In genomic region chr10:80118552-80118951, GRCm38 (mm10) we compare ENCODE assay signal across 8 mouse cellular contexts. TPM values are rescaled to one million over a fixed set of nuclear protein-coding genes. Genes with fewer than 3 reads are reported as not detected.
DNase-seq lines count a peak whose midpoint lies in the region; ATAC-seq and TF ChIP-seq lines count a peak whose summit lies in the region.

No protein-coding gene starts in this region.

- peaks cover 12% of the 10 kb centered on the region for H3K79me2 ChIP-seq in heart, adult 2 months (replicated peaks; ENCODE audit: control insufficient read depth, insufficient read depth, low read length)

- peak overlapping the region; percentile 97 for H3K4me2 ChIP-seq in forebrain, embryonic 14.5 days (ENCODE audit: low read length)
- peak overlapping the region; percentile 80 for H3K4me2 ChIP-seq in liver, embryonic 16.5 days (ENCODE audit: low read depth, low read length)

- TF ChIP-seq POLR2A in heart, adult 2 months (IDR thresholded peaks at IDR 0.05; ENCODE audit: insufficient read depth, low read depth, low read length): no peak

- intact Hi-C loops in heart, adult 2 months (cut with DNase I): loop anchor here (1.0 kb wide), 1 partner anchor 15 kb away; no protein-coding TSS in a partner anchor
- intact Hi-C loops in left cerebral cortex, postnatal 36 days (cut with DNase I): no loop called here

- H3K27me3 ChIP-seq in heart, adult 2 months (ENCODE audit: control insufficient read depth, insufficient read depth, low read length): no peaks in the 10 kb centered on the region
- no peaks in the 10 kb centered on the region for H3K27me3 ChIP-seq in E14TG2a.4 (ENCODE audit: insufficient read depth, low read length)
- no peaks in the 10 kb centered on the region for H3K27me3 ChIP-seq in forebrain, embryonic 14.5 days (replicated peaks; ENCODE audit: control insufficient read depth, insufficient read depth, low read length)
- H3K27me3 ChIP-seq in liver, embryonic 16.5 days (ENCODE audit: control insufficient read depth, insufficient read depth, low read depth, low read length): no peaks in the 10 kb centered on the region

- H3K36me3 ChIP-seq in heart, adult 2 months (ENCODE audit: control insufficient read depth, insufficient read depth, low read length): peaks cover 7% of the 10 kb centered on the region; the same call in 1 of the 2 replicates
- H3K36me3 ChIP-seq in E14TG2a.4 (ENCODE audit: insufficient read depth, low read length): peaks cover 70% of the 10 kb centered on the region
- H3K36me3 ChIP-seq in forebrain, embryonic 14.5 days (ENCODE audit: control insufficient read depth, insufficient read depth, low read length): peaks cover 24% of the 10 kb centered on the region; the same call in 1 of the 2 replicates
- H3K36me3 ChIP-seq in liver, embryonic 16.5 days (ENCODE audit: control insufficient read depth, insufficient read depth): peaks cover 35% of the 10 kb centered on the region

- H3K4me1 ChIP-seq in heart, adult 2 months (ENCODE audit: control insufficient read depth, insufficient read depth, low read length): peaks cover 21% of the 10 kb centered on the region
- H3K4me1 ChIP-seq in E14TG2a.4 (replicated peaks; ENCODE audit: low read depth, low read length): peaks cover 76% of the 10 kb centered on the region
- peaks cover 24% of the 10 kb centered on the region for H3K4me1 ChIP-seq in forebrain, embryonic 14.5 days (ENCODE audit: control insufficient read depth, insufficient read depth, low read length)
- H3K4me1 ChIP-seq in liver, embryonic 16.5 days (ENCODE audit: control insufficient read depth, low read depth, low read length): peaks cover 71% of the 10 kb centered on the region

- peak overlapping the region; percentile 16; the same call in 1 of the 2 replicates for H3K9ac ChIP-seq in heart, adult 2 months (ENCODE audit: low read depth, low read length)
- peak overlapping the region; percentile 85 for H3K9ac ChIP-seq in forebrain, embryonic 14.5 days (ENCODE audit: low read length)
- peak overlapping the region; percentile 98 for H3K9ac ChIP-seq in liver, embryonic 16.5 days (ENCODE audit: low read depth, low read length)

- no peak overlapping the region for H3K4me3 ChIP-seq in heart, adult 2 months
- peak overlapping the region; percentile 100 for H3K4me3 ChIP-seq in E14TG2a.4 (replicated peaks; ENCODE audit: low read length)
- H3K4me3 ChIP-seq in forebrain, embryonic 14.5 days (ENCODE audit: low read depth, low read length): peak overlapping the region; percentile 4; the same call in 1 of the 2 replicates
- peak overlapping the region; percentile 98 for H3K4me3 ChIP-seq in liver, embryonic 16.5 days (ENCODE audit: low read depth, low read length)

- no peak for TF ChIP-seq EP300 in heart, adult 2 months (IDR thresholded peaks at IDR 0.05; ENCODE audit: insufficient read depth, low read depth, low read length)

- no peak for ATAC-seq in forebrain, embryonic 14.5 days
- no peak for ATAC-seq in liver, embryonic 16.5 days (ENCODE audit: low read depth)

- no peaks in the 10 kb centered on the region for H3K9me3 ChIP-seq in E14TG2a.4 (ENCODE audit: low read length)
- H3K9me3 ChIP-seq in forebrain, embryonic 14.5 days (replicated peaks; ENCODE audit: control insufficient read depth, low read length): no peaks in the 10 kb centered on the region
- no peaks in the 10 kb centered on the region for H3K9me3 ChIP-seq in liver, embryonic 16.5 days (replicated peaks; ENCODE audit: control insufficient read depth, low read length)

- peak overlapping the region; percentile 27; the same call in 1 of the 2 replicates for H3K27ac ChIP-seq in heart, adult 2 months
- peak overlapping the region; percentile 44; the same call in 1 of the 2 replicates for H3K27ac ChIP-seq in forebrain, embryonic 14.5 days (ENCODE audit: low read depth, low read length)
- no peak overlapping the region for H3K27ac ChIP-seq in liver, embryonic 16.5 days (ENCODE audit: low read length)

- 53% methylated on average over 6 of the region's 6 CpGs for WGBS in heart, adult 2 months
- 38% methylated on average over 6 of the region's 6 CpGs for WGBS in forebrain, embryonic 14.5 days
- WGBS in liver, embryonic 16.5 days (ENCODE audit: insufficient replicate concordance): 79% methylated on average over 6 of the region's 6 CpGs

- TF ChIP-seq CTCF in heart, adult 2 months (IDR thresholded peaks at IDR 0.05): no peak
- TF ChIP-seq CTCF in E14TG2a.4 (conservative IDR thresholded peaks at IDR 0.05; ENCODE audit: low read length): no peak

- no peak for DNase-seq in heart, adult 2 months
- DNase-seq in heart, adult 18-20 months: no peak
- no peak for DNase-seq in forebrain, embryonic 14.5 days (ENCODE audit: low spot score)
- no peak for DNase-seq in left cerebral cortex, postnatal 36 days (ENCODE audit: low spot score in 2 of 2)
- no peak for DNase-seq in frontal cortex, adult 2 months (ENCODE audit: extremely low spot score in 1 of 2, low spot score in 1 of 2)
- no peak for DNase-seq in B cell, adult 2 months

RNA-seq across cellular contexts. Expression of gene Stk11, which starts 2.9 kb away (rescaled TPM):
- total RNA-seq in heart, adult 2 months (2021): 100 to 1,000 TPM; 140 to 161 TPM
- 127 and 144 TPM in 2 replicates for polyA plus RNA-seq in heart, adult 2 months (2012; rRNA removed)
- 100 to 1,000 TPM; 127 to 149 TPM for total RNA-seq in heart, adult 18-20 months (2021)
- polyA plus RNA-seq in forebrain, embryonic 14.5 days (2014; fragmentation: Nextera tagmentation; extraction: Ambion mirVana): 25.5 and 27.7 TPM in 2 replicates
- 13.2 and 14.4 TPM in 2 replicates for polyA plus RNA-seq in liver, embryonic 16.5 days (2015; fragmentation: Nextera tagmentation; extraction: Ambion mirVana)
- total RNA-seq in left cerebral cortex, postnatal 36 days (2021): 100 to 1,000 TPM in 1 of 2 experiments, 10 to 100 TPM in 1; 94.4 to 100 TPM
- polyA plus RNA-seq in frontal cortex, adult 2 months (2012; rRNA removed): 93.8 and 96.3 TPM in 2 replicates

RNA-seq across cellular contexts. Expression of gene Sbno2, which starts 13.2 kb away (rescaled TPM):
- 10 to 100 TPM; 10.6 to 11.2 TPM for total RNA-seq in heart, adult 2 months (2021)
- 16.9 and 18.0 TPM in 2 replicates for polyA plus RNA-seq in heart, adult 2 months (2012; rRNA removed)
- 10 to 100 TPM in 1 of 2 experiments, 1 to 10 TPM in 1; 9.0 to 10.1 TPM for total RNA-seq in heart, adult 18-20 months (2021)
- 8.1 and 11.1 TPM in 2 replicates for polyA plus RNA-seq in forebrain, embryonic 14.5 days (2014; fragmentation: Nextera tagmentation; extraction: Ambion mirVana)
- 10.3 and 11.8 TPM in 2 replicates for polyA plus RNA-seq in liver, embryonic 16.5 days (2015; fragmentation: Nextera tagmentation; extraction: Ambion mirVana)
- total RNA-seq in left cerebral cortex, postnatal 36 days (2021): 10 to 100 TPM; 14.5 to 25.5 TPM
- polyA plus RNA-seq in frontal cortex, adult 2 months (2012; rRNA removed): 26.6 TPM in 2 replicates

RNA-seq across cellular contexts. Expression of gene Atp5d, which starts 19.9 kb away (rescaled TPM):
- total RNA-seq in heart, adult 2 months (2021): 1,000 to 10,000 TPM; 1,015 to 1,150 TPM
- 1,139 and 1,938 TPM in 2 replicates for polyA plus RNA-seq in heart, adult 2 months (2012; rRNA removed)
- total RNA-seq in heart, adult 18-20 months (2021): 1,000 to 10,000 TPM; 1,096 to 1,108 TPM
- polyA plus RNA-seq in forebrain, embryonic 14.5 days (2014; fragmentation: Nextera tagmentation; extraction: Ambion mirVana): 412 and 467 TPM in 2 replicates
- 288 and 309 TPM in 2 replicates for polyA plus RNA-seq in liver, embryonic 16.5 days (2015; fragmentation: Nextera tagmentation; extraction: Ambion mirVana)
- total RNA-seq in left cerebral cortex, postnatal 36 days (2021): 100 to 1,000 TPM; 334 to 384 TPM
- 606 and 673 TPM in 2 replicates for polyA plus RNA-seq in frontal cortex, adult 2 months (2012; rRNA removed)

RNA-seq across cellular contexts. Expression of gene Cbarp, which starts 22.1 kb away (rescaled TPM):
- 1 to 10 TPM; 3.9 to 4.9 TPM for total RNA-seq in heart, adult 2 months (2021)
- polyA plus RNA-seq in heart, adult 2 months (2012; rRNA removed): 3.0 and 4.3 TPM in 2 replicates
- 1 to 10 TPM; 2.7 to 3.1 TPM for total RNA-seq in heart, adult 18-20 months (2021)
- polyA plus RNA-seq in forebrain, embryonic 14.5 days (2014; fragmentation: Nextera tagmentation; extraction: Ambion mirVana): 41.0 and 42.4 TPM in 2 replicates
- polyA plus RNA-seq in liver, embryonic 16.5 days (2015; fragmentation: Nextera tagmentation; extraction: Ambion mirVana): 0.44 and 0.65 TPM in 2 replicates
- 100 to 1,000 TPM; 431 to 463 TPM for total RNA-seq in left cerebral cortex, postnatal 36 days (2021)
- polyA plus RNA-seq in frontal cortex, adult 2 months (2012; rRNA removed): 252 and 288 TPM in 2 replicates

RNA-seq across cellular contexts. Expression of gene Midn, which starts 29.5 kb away (rescaled TPM):
- 100 to 1,000 TPM in 1 of 2 experiments, 10 to 100 TPM in 1; 96.2 to 102 TPM for total RNA-seq in heart, adult 2 months (2021)
- 50.1 and 74.5 TPM in 2 replicates for polyA plus RNA-seq in heart, adult 2 months (2012; rRNA removed)
- 100 to 1,000 TPM; 117 to 125 TPM for total RNA-seq in heart, adult 18-20 months (2021)
- polyA plus RNA-seq in forebrain, embryonic 14.5 days (2014; fragmentation: Nextera tagmentation; extraction: Ambion mirVana): 67.0 and 73.6 TPM in 2 replicates
- 2.3 and 2.6 TPM in 2 replicates for polyA plus RNA-seq in liver, embryonic 16.5 days (2015; fragmentation: Nextera tagmentation; extraction: Ambion mirVana)
- total RNA-seq in left cerebral cortex, postnatal 36 days (2021): 10 to 100 TPM; 76.2 to 78.8 TPM
- 36.5 and 43.7 TPM in 2 replicates for polyA plus RNA-seq in frontal cortex, adult 2 months (2012; rRNA removed)

Comparison
In these comparisons a context has a peak if more than half of its experiments do, and no peak if none do; other contexts are left out.
1. H3K9ac ChIP-seq: peak in every context shown above with its lines; median percentile 98 in liver, embryonic 16.5 days; 85 in forebrain, embryonic 14.5 days; 16 in heart, adult 2 months.